Mouse (Mus musculus) CH12F3 (cell line): ENCODE data around the gene Kcne2.

Source experiments
- in situ Hi-C: fragments of 300-500 bp; cut with MboI; formaldehyde crosslinking; loops from 2 replicates; pipeline ENCODE4 v1.14.3; 2020; ENCODE audit warnings: low sequenced_read_pairs

The Kcne2 gene

GRCm38 (mm10) chr16:92292101-92292500 lies at the start of gene Kcne2:
Gene Kcne2, plus strand, starts transcription at chr16:92292389.
- in situ Hi-C loops = no loop called here

GRCm38 (mm10) chr16:92245909-92246308 lies 46.3 kb upstream of the Kcne2 start:
- in situ Hi-C loops = no loop called here

GRCm38 (mm10) chr16:92246974-92247373 lies 45.2 kb upstream of the Kcne2 start:
- in situ Hi-C loops = no loop called here

GRCm38 (mm10) chr16:92247700-92248099 lies 44.5 kb upstream of the Kcne2 start:
- in situ Hi-C loops = no loop called here

- in situ Hi-C loops = no loop called here
These were observed 42.5 kb upstream of the Kcne2 start for GRCm38 (mm10) chr16:92249681-92250080.

- in situ Hi-C loops = no loop called here
These were observed 41.7 kb upstream of the Kcne2 start for GRCm38 (mm10) chr16:92250452-92250851.

- in situ Hi-C loops = no loop called here
These were observed 37.9 kb upstream of the Kcne2 start for GRCm38 (mm10) chr16:92254316-92254715.

- in situ Hi-C loops = no loop called here
These were observed 24.3 kb upstream of the Kcne2 start for GRCm38 (mm10) chr16:92267861-92268260.

GRCm38 (mm10) chr16:92274516-92274915 lies 17.7 kb upstream of the Kcne2 start:
- in situ Hi-C loops = no loop called here

GRCm38 (mm10) chr16:92275526-92275925 lies 16.7 kb upstream of the Kcne2 start:
- in situ Hi-C loops = no loop called here

GRCm38 (mm10) chr16:92282671-92283070 lies 9.5 kb upstream of the Kcne2 start:
- in situ Hi-C loops = no loop called here

GRCm38 (mm10) chr16:92285068-92285467 lies 7.1 kb upstream of the Kcne2 start:
- in situ Hi-C loops = loop anchor here (5.0 kb wide), 1 partner anchor 348 kb away; no protein-coding TSS in a partner anchor

- in situ Hi-C loops = loop anchor here (5.0 kb wide), 1 partner anchor 349 kb away; no protein-coding TSS in a partner anchor
These were observed 5.6 kb upstream of the Kcne2 start for GRCm38 (mm10) chr16:92286609-92287008.

- in situ Hi-C loops = loop anchor here (5.0 kb wide), 1 partner anchor 351 kb away; no protein-coding TSS in a partner anchor
These were observed 3.4 kb upstream of the Kcne2 start for GRCm38 (mm10) chr16:92288778-92289177.

GRCm38 (mm10) chr16:92290045-92290444 lies 2.1 kb upstream of the Kcne2 start:
- in situ Hi-C loops = no loop called here

GRCm38 (mm10) chr16:92294267-92294970 lies 2.2 kb downstream of the Kcne2 start:
- in situ Hi-C loops = no loop called here

- in situ Hi-C loops = no loop called here
These were observed 3.1 kb downstream of the Kcne2 start for GRCm38 (mm10) chr16:92295328-92295727.

- in situ Hi-C loops = no loop called here
These were observed 8.6 kb downstream of the Kcne2 start, which contains the start of gene Smim11 for GRCm38 (mm10) chr16:92300649-92301411. Gene Smim11, plus strand, starts transcription at chr16:92301286.

GRCm38 (mm10) chr16:92301412-92301806 lies 9.2 kb downstream of the Kcne2 start:
- in situ Hi-C loops = no loop called here

- in situ Hi-C loops = no loop called here
These were observed 9.8 kb downstream of the Kcne2 start for GRCm38 (mm10) chr16:92301989-92302388.

GRCm38 (mm10) chr16:92302506-92302905 lies 10.3 kb downstream of the Kcne2 start:
- in situ Hi-C loops = no loop called here

- in situ Hi-C loops = no loop called here
These were observed 13.3 kb downstream of the Kcne2 start for GRCm38 (mm10) chr16:92305519-92305918.
